Mouse (Mus musculus) CH12.LX (cell line): ENCODE measurements around the gene Gls.

Experiments used
- CTCF ChIP-seq, 2 experiments: IDR thresholded peaks in 1 of 2; conservative IDR thresholded peaks in 1 of 2; 2 replicates each; pipeline ENCODE4 v1.5.1; 2011 to 2012; ENCODE audit warnings: low read depth in 2 of 2, low read length in 2 of 2, improper control_type of control experiment in 1 of 2, inconsistent platforms in 1 of 2, mild to moderate bottlenecking in 1 of 2, moderate library complexity in 1 of 2
- E2F4 ChIP-seq: IDR thresholded peaks from 2 replicates; pipeline ENCODE4 v1.6.1; 2011; ENCODE audit warnings: low read depth, low read length, improper control_type of control experiment; ENCODE audit not compliant: insufficient replicate concordance
- MAFK ChIP-seq: IDR thresholded peaks from 2 replicates; pipeline ENCODE4 v1.6.1; 2011; ENCODE audit warnings: low read length, improper control_type of control experiment; ENCODE audit not compliant: insufficient replicate concordance
- MAX ChIP-seq: IDR thresholded peaks from 2 replicates; pipeline ENCODE4 v1.6.1; 2011; ENCODE audit warnings: low read length, improper control_type of control experiment
- MEF2A ChIP-seq: IDR thresholded peaks from 2 replicates; pipeline ENCODE4 v1.6.1; 2014; ENCODE audit warnings: low read depth, mild to moderate bottlenecking, inconsistent platforms, low read length, improper control_type of control experiment, borderline replicate concordance
- MXI1 ChIP-seq: IDR thresholded peaks from 2 replicates; pipeline ENCODE4 v1.6.1; 2011; ENCODE audit warnings: mild to moderate bottlenecking, low read depth, low read length, improper control_type of control experiment
- POLR2A ChIP-seq: IDR thresholded peaks from 2 replicates; pipeline ENCODE4 v1.6.1; 2011; ENCODE audit warnings: low read depth, mild to moderate bottlenecking, improper control_type of control experiment, low read length
- POLR2AphosphoS2 ChIP-seq: IDR thresholded peaks from 2 replicates; pipeline ENCODE4 v1.6.1; 2011; ENCODE audit warnings: low read depth, low read length, improper control_type of control experiment
- SIN3A ChIP-seq: IDR thresholded peaks from 2 replicates; pipeline ENCODE4 v1.6.1; 2012; ENCODE audit warnings: low read length, improper control_type of control experiment, inconsistent platforms
- TCF12 ChIP-seq: IDR thresholded peaks from 2 replicates; pipeline ENCODE4 v1.6.1; 2014; ENCODE audit warnings: low read depth, mild to moderate bottlenecking, inconsistent platforms, low read length, improper control_type of control experiment
- UBTF ChIP-seq: IDR thresholded peaks from 2 replicates; pipeline ENCODE4 v1.6.1; 2012; ENCODE audit warnings: low read depth, mild to moderate bottlenecking, inconsistent platforms, low read length, improper control_type of control experiment, moderate library complexity
- USF1 ChIP-seq: IDR thresholded peaks from 2 replicates; pipeline ENCODE4 v1.6.1; 2014; ENCODE audit warnings: low read depth, mild to moderate bottlenecking, inconsistent platforms, low read length, improper control_type of control experiment
- ZKSCAN1 ChIP-seq: IDR thresholded peaks from 2 replicates; pipeline ENCODE4 v1.6.1; 2012; ENCODE audit warnings: low read depth, inconsistent platforms, low read length, improper control_type of control experiment, borderline replicate concordance
- ZMIZ1 ChIP-seq: IDR thresholded peaks from 2 replicates; pipeline ENCODE4 v1.6.1; 2012; ENCODE audit warnings: low read depth, mild to moderate bottlenecking, inconsistent platforms, low read length, improper control_type of control experiment

DNA sequence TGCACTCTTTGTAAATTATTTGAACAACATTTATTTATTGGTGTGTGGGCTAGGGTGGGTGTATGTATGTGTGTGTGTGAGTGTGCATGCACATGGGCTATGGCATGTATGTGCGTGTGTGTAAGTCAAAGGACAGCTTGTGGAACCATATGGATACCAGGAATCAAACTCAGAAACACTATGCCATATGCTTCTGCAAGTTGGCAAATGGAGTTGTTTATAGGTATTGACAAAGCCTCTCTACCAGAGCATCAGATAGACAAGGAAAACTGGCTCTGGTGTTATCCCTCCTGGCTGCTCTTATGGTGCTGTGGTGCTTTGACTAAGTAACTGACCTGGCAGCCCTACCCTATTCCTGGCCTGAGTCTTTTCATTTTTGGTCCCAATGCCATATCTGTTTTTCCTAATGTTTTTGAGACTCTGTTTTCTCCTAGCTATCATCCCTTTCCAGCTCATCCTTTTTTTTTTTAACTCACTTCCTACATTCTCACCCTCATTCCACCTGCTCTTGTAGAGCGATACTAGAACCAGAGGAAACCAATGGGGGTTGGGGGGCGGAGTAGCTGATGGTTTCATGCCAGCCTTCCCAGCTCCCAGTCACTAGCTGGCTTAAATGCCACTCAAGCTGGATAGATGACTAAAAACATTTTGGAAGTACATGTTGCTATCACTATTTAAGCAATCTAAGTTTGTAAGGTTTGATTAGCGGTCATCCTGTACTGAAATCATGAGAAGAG is 27.5 kb upstream of the Gls start:
- TF ChIP-seq SIN3A (no peak), POLR2AphosphoS2 (no peak), MAFK (no peak), MEF2A (no peak), TCF12 (no peak), CTCF (conservative IDR thresholded peaks at IDR 0.05 in 1 of 2, IDR thresholded peaks at IDR 0.05 in 1 of 2; ENCODE audit: low read depth in 2 of 2, low read length in 2 of 2) (no peak), E2F4 (no peak), UBTF (no peak), MAX (no peak), POLR2A (no peak), ZMIZ1 (no peak), ZKSCAN1 (no peak), USF1 (no peak), MXI1 (no peak)
